Mouse (Mus musculus): ENCODE measurements at regions not wholly inside any gene's neighbourhood (a gene's known extent, or its start where the extent isn't known, plus 50 kb on each side); places are given as distances from the start of the nearest gene placed in this dataset.

DNA sequence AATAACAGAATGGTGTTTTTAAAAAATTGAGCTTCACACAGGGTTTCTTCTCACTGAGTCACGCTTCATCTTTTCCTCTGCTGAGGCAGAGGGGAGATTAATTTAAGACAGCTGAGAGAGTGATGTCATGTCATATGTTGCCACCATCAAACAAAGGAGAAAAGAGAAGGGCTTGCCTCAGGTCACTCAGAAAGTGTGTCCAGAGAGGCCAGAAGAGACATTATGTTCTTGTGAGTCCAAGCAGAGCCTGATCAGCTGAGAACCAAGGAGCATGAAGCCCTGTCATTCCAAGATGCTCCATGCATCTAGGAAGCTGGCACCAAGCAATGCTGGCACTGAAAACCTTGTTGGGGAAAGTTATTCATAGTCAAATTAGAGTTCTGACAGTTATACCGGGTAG, 114.4 kb upstream of the Hdac4 start:
- Histone ChIP-seq H3ac (ENCODE audit: control insufficient read depth, insufficient read length) (no peak overlapping the region), H3K4me2 (ENCODE audit: low read depth) (peak overlapping the region; percentile 16), H3K27me3 (ENCODE audit: control insufficient read depth, insufficient read depth, insufficient read length) (no peaks in the 10 kb centered on the region), H3K36me3 (ENCODE audit: control insufficient read depth, insufficient read depth) (no peaks in the 10 kb centered on the region), H3K4me3 (no peak overlapping the region), H3K79me2 (ENCODE audit: control insufficient read depth, insufficient read depth) (no peaks in the 10 kb centered on the region)
- TF ChIP-seq MYOD1 (IDR thresholded peaks at IDR 0.05; ENCODE audit: control insufficient read depth in 1 of 3, insufficient read length in 2 of 3, low read depth in 2 of 3) (no peak), POLR2A (IDR thresholded peaks at IDR 0.05; ENCODE audit: insufficient read length, low read depth) (no peak), POLR2AphosphoS2 (IDR thresholded peaks at IDR 0.05; ENCODE audit: insufficient read length, low read depth) (no peak), TCF3 (IDR thresholded peaks at IDR 0.05; ENCODE audit: insufficient read length, low read depth) (no peak), CEBPB (IDR thresholded peaks at IDR 0.05; ENCODE audit: insufficient read depth, poor library complexity, severe bottlenecking) (no peak), MYOG (IDR thresholded peaks at IDR 0.05; ENCODE audit: control insufficient read depth in 1 of 3, insufficient read depth in 1 of 3, insufficient read length in 2 of 3, low read depth in 2 of 3) (no peak), REST (IDR thresholded peaks at IDR 0.05; ENCODE audit: insufficient read depth, insufficient read length) (no peak), SRF (IDR thresholded peaks at IDR 0.05; ENCODE audit: control insufficient read depth, insufficient read length, low read depth) (no peak), TCF12 (IDR thresholded peaks at IDR 0.05; ENCODE audit: insufficient read depth, poor library complexity, severe bottlenecking) (no peak), MAX (IDR thresholded peaks at IDR 0.05; ENCODE audit: low read depth) (no peak), E2F4 (IDR thresholded peaks at IDR 0.05; ENCODE audit: insufficient read depth) (no peak), USF1 (IDR thresholded peaks at IDR 0.05; ENCODE audit: low read depth) (no peak)

DNA sequence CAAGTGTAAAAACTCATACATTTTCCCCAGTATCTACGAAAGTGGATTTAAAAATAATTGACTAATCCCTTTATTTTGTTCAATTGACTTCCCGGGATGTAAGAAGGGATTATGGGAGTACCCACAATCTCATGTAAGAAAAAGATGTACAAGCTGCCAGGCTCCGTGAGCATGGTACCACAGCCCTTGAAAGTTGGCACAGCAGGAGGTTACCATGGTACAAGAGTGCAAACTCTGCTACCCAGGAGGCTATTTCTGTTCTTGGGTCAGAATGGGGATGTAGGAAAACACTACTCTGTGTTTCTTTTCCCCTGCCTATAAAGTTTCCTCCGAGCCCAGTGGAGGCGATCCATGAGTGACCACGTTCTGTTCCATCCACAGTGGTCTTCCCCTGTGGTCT, 113.9 kb upstream of the Hdac4 start:
- Histone ChIP-seq H3K79me2 (ENCODE audit: control insufficient read depth, insufficient read depth) (no peaks in the 10 kb centered on the region), H3ac (ENCODE audit: control insufficient read depth, insufficient read length) (no peak overlapping the region), H3K27me3 (ENCODE audit: control insufficient read depth, insufficient read depth, insufficient read length) (no peaks in the 10 kb centered on the region), H3K4me2 (ENCODE audit: low read depth) (peak overlapping the region; percentile 16), H3K4me3 (no peak overlapping the region), H3K36me3 (ENCODE audit: control insufficient read depth, insufficient read depth) (no peaks in the 10 kb centered on the region)
- no peak for TF ChIP-seq CEBPB (IDR thresholded peaks at IDR 0.05; ENCODE audit: insufficient read depth, poor library complexity, severe bottlenecking)
- no peak for TF ChIP-seq MAX (IDR thresholded peaks at IDR 0.05; ENCODE audit: low read depth)
- TF ChIP-seq REST (IDR thresholded peaks at IDR 0.05; ENCODE audit: insufficient read depth, insufficient read length): no peak
- no peak for TF ChIP-seq MYOG (IDR thresholded peaks at IDR 0.05; ENCODE audit: control insufficient read depth in 1 of 3, insufficient read depth in 1 of 3, insufficient read length in 2 of 3, low read depth in 2 of 3)
- no peak for TF ChIP-seq POLR2AphosphoS2 (IDR thresholded peaks at IDR 0.05; ENCODE audit: insufficient read length, low read depth)
- TF ChIP-seq USF1 (IDR thresholded peaks at IDR 0.05; ENCODE audit: low read depth): no peak
- TF ChIP-seq SRF (IDR thresholded peaks at IDR 0.05; ENCODE audit: control insufficient read depth, insufficient read length, low read depth): no peak
- no peak for TF ChIP-seq MYOD1 (IDR thresholded peaks at IDR 0.05; ENCODE audit: control insufficient read depth in 1 of 3, insufficient read length in 2 of 3, low read depth in 2 of 3)
- TF ChIP-seq E2F4 (IDR thresholded peaks at IDR 0.05; ENCODE audit: insufficient read depth): no peak
- no peak for TF ChIP-seq TCF3 (IDR thresholded peaks at IDR 0.05; ENCODE audit: insufficient read length, low read depth)
- no peak for TF ChIP-seq TCF12 (IDR thresholded peaks at IDR 0.05; ENCODE audit: insufficient read depth, poor library complexity, severe bottlenecking)
- no peak for TF ChIP-seq POLR2A (IDR thresholded peaks at IDR 0.05; ENCODE audit: insufficient read length, low read depth)

GRCm38 (mm10) chr1:92308537-92308936, 113.0 kb upstream of the Hdac4 start:
- H3K4me2 ChIP-seq (ENCODE audit: low read depth): no peak overlapping the region
- no peak overlapping the region for H3ac ChIP-seq (ENCODE audit: control insufficient read depth, insufficient read length)
- no peak overlapping the region for H3K4me3 ChIP-seq
- no peaks in the 10 kb centered on the region for H3K36me3 ChIP-seq (ENCODE audit: control insufficient read depth, insufficient read depth)
- H3K27me3 ChIP-seq (ENCODE audit: control insufficient read depth, insufficient read depth, insufficient read length): no peaks in the 10 kb centered on the region
- H3K79me2 ChIP-seq (ENCODE audit: control insufficient read depth, insufficient read depth): no peaks in the 10 kb centered on the region
- TF ChIP-seq MYOD1 (IDR thresholded peaks at IDR 0.05; ENCODE audit: control insufficient read depth in 1 of 3, insufficient read length in 2 of 3, low read depth in 2 of 3): peak in 2 of 3 experiments; percentile 52 to 59
- TF ChIP-seq MYOG (IDR thresholded peaks at IDR 0.05; ENCODE audit: control insufficient read depth in 1 of 3, insufficient read depth in 1 of 3, insufficient read length in 2 of 3, low read depth in 2 of 3): peak in 1 of 3 experiments; percentile 19
- no peak for TF ChIP-seq TCF12 (IDR thresholded peaks at IDR 0.05; ENCODE audit: insufficient read depth, poor library complexity, severe bottlenecking)

- Histone ChIP-seq H3K79me2 (ENCODE audit: control insufficient read depth, insufficient read depth) (no peaks in the 10 kb centered on the region), H3K4me2 (ENCODE audit: low read depth) (no peak overlapping the region), H3K27me3 (ENCODE audit: control insufficient read depth, insufficient read depth, insufficient read length) (no peaks in the 10 kb centered on the region)
Measured at GRCm38 (mm10) chr1:92306042-92306441, 110.5 kb upstream of the Hdac4 start.

More at GRCm38 (mm10) chr1:92306042-92306441, 110.5 kb upstream of the Hdac4 start:
- Histone ChIP-seq H3K4me3 (no peak overlapping the region), H3K36me3 (ENCODE audit: control insufficient read depth, insufficient read depth) (no peaks in the 10 kb centered on the region), H3ac (ENCODE audit: control insufficient read depth, insufficient read length) (no peak overlapping the region)
- TF ChIP-seq MAX (IDR thresholded peaks at IDR 0.05; ENCODE audit: low read depth): no peak
- TF ChIP-seq TCF3 (IDR thresholded peaks at IDR 0.05; ENCODE audit: insufficient read length, low read depth): no peak
- TF ChIP-seq TCF12 (IDR thresholded peaks at IDR 0.05; ENCODE audit: insufficient read depth, poor library complexity, severe bottlenecking): no peak
- no peak for TF ChIP-seq USF1 (IDR thresholded peaks at IDR 0.05; ENCODE audit: low read depth)
- TF ChIP-seq MYOG (IDR thresholded peaks at IDR 0.05; ENCODE audit: control insufficient read depth in 1 of 3, insufficient read depth in 1 of 3, insufficient read length in 2 of 3, low read depth in 2 of 3): no peak
- TF ChIP-seq REST (IDR thresholded peaks at IDR 0.05; ENCODE audit: insufficient read depth, insufficient read length): no peak
- TF ChIP-seq CEBPB (IDR thresholded peaks at IDR 0.05; ENCODE audit: insufficient read depth, poor library complexity, severe bottlenecking): no peak
- no peak for TF ChIP-seq SRF (IDR thresholded peaks at IDR 0.05; ENCODE audit: control insufficient read depth, insufficient read length, low read depth)
- no peak for TF ChIP-seq POLR2AphosphoS2 (IDR thresholded peaks at IDR 0.05; ENCODE audit: insufficient read length, low read depth)
- TF ChIP-seq POLR2A (IDR thresholded peaks at IDR 0.05; ENCODE audit: insufficient read length, low read depth): no peak
- TF ChIP-seq MYOD1 (IDR thresholded peaks at IDR 0.05; ENCODE audit: control insufficient read depth in 1 of 3, insufficient read length in 2 of 3, low read depth in 2 of 3): no peak
- no peak for TF ChIP-seq E2F4 (IDR thresholded peaks at IDR 0.05; ENCODE audit: insufficient read depth)

Measured in myocyte (in vitro differentiated cells).